Mouse (Mus musculus): ENCODE measurements around the gene Nfkb2. TPM values are rescaled to one million over a fixed set of nuclear protein-coding genes. Genes with fewer than 3 reads are reported as not detected.

Nfkb2 gene
- polyA plus RNA-seq, 1 experiment = 122 TPM

DNA sequence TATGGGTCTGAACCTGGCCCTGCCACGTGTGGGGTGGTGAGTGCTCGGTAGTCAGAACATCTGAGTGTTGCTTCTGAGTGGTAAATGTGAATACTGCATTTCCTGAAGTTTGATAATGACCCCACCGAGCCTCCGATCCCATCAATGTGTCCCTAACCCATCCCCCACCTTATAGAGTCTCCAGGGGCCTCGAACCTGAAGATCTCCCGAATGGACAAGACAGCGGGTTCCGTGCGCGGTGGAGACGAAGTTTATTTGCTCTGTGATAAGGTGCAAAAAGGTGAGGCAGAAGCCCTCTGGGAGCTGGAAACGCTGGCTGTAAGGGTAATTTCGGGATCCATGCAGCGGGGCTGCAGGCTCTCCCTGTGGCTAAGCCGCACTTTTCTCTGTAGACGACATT lies 3.7 kb downstream of the Nfkb2 start:
- DNase-seq = no peak
- peaks cover 17% of the 10 kb centered on the region for H3K4me1 ChIP-seq (replicated peaks; ENCODE audit: control insufficient read depth, insufficient read depth, low read length)

DNA sequence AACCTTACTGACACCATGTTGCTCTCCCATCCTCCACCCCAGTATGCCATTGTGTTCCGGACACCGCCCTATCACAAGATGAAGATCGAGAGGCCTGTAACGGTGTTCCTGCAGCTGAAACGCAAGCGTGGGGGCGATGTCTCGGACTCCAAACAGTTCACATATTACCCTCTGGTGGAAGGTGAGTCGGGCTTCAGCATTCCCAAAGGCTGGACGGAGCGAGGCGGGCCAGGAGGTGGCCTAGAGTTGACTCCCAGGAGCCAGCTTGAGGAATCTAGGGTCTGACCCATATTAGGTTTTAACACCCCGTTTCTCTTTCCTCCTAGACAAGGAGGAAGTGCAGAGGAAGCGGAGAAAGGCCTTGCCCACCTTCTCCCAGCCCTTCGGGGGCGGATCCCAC lies 4.2 kb downstream of the Nfkb2 start:
- peaks cover 17% of the 10 kb centered on the region; the same call in 1 of the 2 replicates for H3K36me3 ChIP-seq (ENCODE audit: control insufficient read depth, insufficient read depth, low read length)
- no peak for DNase-seq
- no peak overlapping the region for H3K27ac ChIP-seq (ENCODE audit: control insufficient read depth, insufficient read depth, low read length)
- H3K27me3 ChIP-seq (ENCODE audit: control insufficient read depth, insufficient read depth, low read length) = no peaks in the 10 kb centered on the region
- TF ChIP-seq CTCF (IDR thresholded peaks at IDR 0.05; ENCODE audit: borderline replicate concordance, control insufficient read depth, extremely low read depth, insufficient read depth, low read length, poor library complexity) (no peak), POLR2A (IDR thresholded peaks at IDR 0.05; ENCODE audit: control insufficient read depth, extremely low read depth, insufficient read depth, low read length, poor library complexity) (no peak)
- no peak overlapping the region for H3K4me3 ChIP-seq (ENCODE audit: control insufficient read depth, insufficient read depth, low read length)
- 88% methylated on average over 16 of the region's 16 CpGs for WGBS
- peaks cover 17% of the 10 kb centered on the region for H3K4me1 ChIP-seq (replicated peaks; ENCODE audit: control insufficient read depth, insufficient read depth, low read length)

More for the DNA sequence above, 3.7 kb downstream of the Nfkb2 start:
- 97% methylated on average over 16 of the region's 16 CpGs for WGBS
- no peak for TF ChIP-seq CTCF (IDR thresholded peaks at IDR 0.05; ENCODE audit: borderline replicate concordance, control insufficient read depth, extremely low read depth, insufficient read depth, low read length, poor library complexity)
- no peak; the same call in 1 of the 2 replicates for TF ChIP-seq POLR2A (IDR thresholded peaks at IDR 0.05; ENCODE audit: control insufficient read depth, extremely low read depth, insufficient read depth, low read length, poor library complexity)
- Histone ChIP-seq H3K27me3 (ENCODE audit: control insufficient read depth, insufficient read depth, low read length) (no peaks in the 10 kb centered on the region), H3K4me3 (ENCODE audit: control insufficient read depth, insufficient read depth, low read length) (no peak overlapping the region), H3K27ac (ENCODE audit: control insufficient read depth, insufficient read depth, low read length) (no peak overlapping the region), H3K36me3 (ENCODE audit: control insufficient read depth, insufficient read depth, low read length) (peaks cover 17% of the 10 kb centered on the region; the same call in 1 of the 2 replicates)

DNA sequence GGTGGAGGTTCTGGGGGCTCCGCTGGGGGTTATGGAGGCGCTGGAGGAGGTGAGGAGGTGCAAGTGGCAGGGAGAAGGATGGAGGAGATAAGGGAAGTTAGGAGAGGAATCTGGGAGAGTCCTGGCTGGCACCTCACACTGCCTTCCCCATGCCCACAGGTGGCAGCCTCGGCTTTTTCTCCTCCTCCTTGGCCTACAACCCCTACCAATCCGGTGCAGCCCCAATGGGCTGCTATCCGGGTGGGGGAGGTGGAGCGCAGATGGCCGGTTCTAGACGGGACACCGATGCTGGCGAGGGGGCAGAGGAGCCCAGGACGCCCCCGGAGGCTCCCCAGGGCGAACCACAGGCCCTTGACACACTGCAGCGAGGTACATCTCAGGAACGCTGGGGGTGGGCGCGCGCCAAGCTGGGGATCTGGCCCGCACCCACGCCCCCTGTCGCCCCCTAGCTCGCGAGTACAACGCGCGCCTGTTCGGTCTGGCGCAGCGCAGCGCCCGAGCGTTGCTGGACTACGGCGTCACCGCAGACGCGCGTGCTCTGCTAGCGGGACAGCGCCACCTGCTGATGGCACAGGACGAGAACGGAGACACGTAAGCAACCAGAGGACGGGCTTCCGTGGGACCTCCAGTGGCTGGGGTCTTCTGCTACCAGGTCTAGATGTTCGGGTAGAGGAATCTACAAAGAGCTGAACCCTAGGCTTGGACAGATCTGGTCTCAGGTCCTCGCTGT lies 4.8 kb downstream of the Nfkb2 start:
- Histone ChIP-seq H3K36me3 (ENCODE audit: control insufficient read depth, insufficient read depth, low read length) (peaks cover 17% of the 10 kb centered on the region; the same call in 1 of the 2 replicates), H3K27ac (ENCODE audit: control insufficient read depth, insufficient read depth, low read length) (no peak overlapping the region), H3K4me3 (ENCODE audit: control insufficient read depth, insufficient read depth, low read length) (peak overlapping the region; percentile 39), H3K4me1 (replicated peaks; ENCODE audit: control insufficient read depth, insufficient read depth, low read length) (peaks cover 13% of the 10 kb centered on the region), H3K27me3 (ENCODE audit: control insufficient read depth, insufficient read depth, low read length) (no peaks in the 10 kb centered on the region)
- peak; percentile 88 for DNase-seq
- TF ChIP-seq CTCF (IDR thresholded peaks at IDR 0.05; ENCODE audit: borderline replicate concordance, control insufficient read depth, extremely low read depth, insufficient read depth, low read length, poor library complexity) = peak; percentile 98
- no peak for TF ChIP-seq POLR2A (IDR thresholded peaks at IDR 0.05; ENCODE audit: control insufficient read depth, extremely low read depth, insufficient read depth, low read length, poor library complexity)
- WGBS = 7% methylated on average over 47 of the region's 47 CpGs

DNA sequence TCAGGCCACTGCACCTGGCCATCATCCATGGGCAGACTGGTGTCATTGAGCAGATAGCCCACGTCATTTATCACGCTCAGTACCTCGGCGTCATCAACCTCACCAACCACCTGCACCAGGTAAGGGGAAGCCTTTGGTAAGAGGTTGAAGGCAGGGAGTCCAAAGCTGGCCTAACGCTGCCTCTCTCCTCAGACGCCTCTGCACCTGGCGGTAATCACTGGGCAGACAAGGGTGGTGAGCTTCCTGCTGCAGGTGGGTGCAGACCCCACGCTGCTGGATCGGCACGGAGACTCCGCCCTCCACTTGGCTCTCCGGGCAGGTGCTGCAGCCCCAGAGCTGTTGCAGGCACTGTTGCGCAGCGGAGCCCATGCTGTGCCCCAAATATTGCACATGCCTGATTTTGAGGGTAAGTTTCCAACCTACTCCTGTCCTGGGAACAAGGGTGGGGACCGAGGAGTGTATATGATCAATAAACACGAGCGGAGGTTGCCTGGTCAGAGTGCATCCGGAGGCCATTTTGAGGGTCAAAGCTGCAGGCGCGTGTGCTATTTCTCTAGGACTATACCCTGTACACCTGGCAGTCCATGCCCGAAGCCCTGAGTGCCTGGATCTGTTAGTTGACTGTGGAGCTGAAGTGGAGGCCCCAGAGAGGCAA lies 5.7 kb downstream of the Nfkb2 start:
- no peak for TF ChIP-seq POLR2A (IDR thresholded peaks at IDR 0.05; ENCODE audit: control insufficient read depth, extremely low read depth, insufficient read depth, low read length, poor library complexity)
- no peak for TF ChIP-seq CTCF (IDR thresholded peaks at IDR 0.05; ENCODE audit: borderline replicate concordance, control insufficient read depth, extremely low read depth, insufficient read depth, low read length, poor library complexity)
- H3K36me3 ChIP-seq (ENCODE audit: control insufficient read depth, insufficient read depth, low read length) = peaks cover 17% of the 10 kb centered on the region; the same call in 1 of the 2 replicates
- H3K4me1 ChIP-seq (replicated peaks; ENCODE audit: control insufficient read depth, insufficient read depth, low read length) = peaks cover 12% of the 10 kb centered on the region
- no peak overlapping the region for H3K27ac ChIP-seq (ENCODE audit: control insufficient read depth, insufficient read depth, low read length)
- no peak for DNase-seq
- no peak overlapping the region for H3K4me3 ChIP-seq (ENCODE audit: control insufficient read depth, insufficient read depth, low read length)
- WGBS = 92% methylated on average over 21 of the region's 21 CpGs
- H3K27me3 ChIP-seq (ENCODE audit: control insufficient read depth, insufficient read depth, low read length) = no peaks in the 10 kb centered on the region; the same call in 1 of the 2 replicates

DNA sequence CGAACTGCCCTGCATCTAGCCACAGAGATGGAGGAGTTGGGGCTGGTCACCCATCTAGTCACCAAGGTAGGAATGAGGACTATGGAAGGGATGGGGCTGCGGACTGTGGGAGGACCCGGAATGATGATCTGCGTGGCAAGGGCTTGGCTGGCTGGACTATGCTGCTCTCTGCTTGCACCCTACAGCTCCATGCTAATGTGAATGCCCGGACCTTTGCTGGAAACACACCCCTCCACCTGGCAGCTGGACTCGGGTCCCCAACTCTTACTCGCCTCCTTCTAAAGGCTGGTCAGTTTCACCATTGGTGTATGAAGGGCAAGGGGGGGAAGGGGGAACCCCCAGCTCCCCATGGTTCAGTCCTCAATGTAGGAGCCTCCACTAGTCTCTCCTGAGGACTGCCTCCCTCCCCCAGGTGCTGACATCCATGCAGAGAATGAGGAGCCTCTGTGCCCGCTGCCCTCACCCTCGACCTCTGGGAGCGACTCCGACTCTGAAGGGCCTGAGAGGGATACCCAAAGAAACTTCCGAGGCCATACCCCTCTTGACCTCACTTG lies 6.3 kb downstream of the Nfkb2 start:
- DNase-seq = no peak
- H3K4me1 ChIP-seq (replicated peaks; ENCODE audit: control insufficient read depth, insufficient read depth, low read length) = peaks cover 12% of the 10 kb centered on the region
- H3K4me3 ChIP-seq (ENCODE audit: control insufficient read depth, insufficient read depth, low read length) = no peak overlapping the region
- 95% methylated on average over 12 of the region's 12 CpGs for WGBS
- no peak overlapping the region for H3K27ac ChIP-seq (ENCODE audit: control insufficient read depth, insufficient read depth, low read length)
- peaks cover 17% of the 10 kb centered on the region; the same call in 1 of the 2 replicates for H3K36me3 ChIP-seq (ENCODE audit: control insufficient read depth, insufficient read depth, low read length)
- no peaks in the 10 kb centered on the region; the same call in 1 of the 2 replicates for H3K27me3 ChIP-seq (ENCODE audit: control insufficient read depth, insufficient read depth, low read length)
- TF ChIP-seq CTCF (IDR thresholded peaks at IDR 0.05; ENCODE audit: borderline replicate concordance, control insufficient read depth, extremely low read depth, insufficient read depth, low read length, poor library complexity) (no peak), POLR2A (IDR thresholded peaks at IDR 0.05; ENCODE audit: control insufficient read depth, extremely low read depth, insufficient read depth, low read length, poor library complexity) (no peak)

DNA sequence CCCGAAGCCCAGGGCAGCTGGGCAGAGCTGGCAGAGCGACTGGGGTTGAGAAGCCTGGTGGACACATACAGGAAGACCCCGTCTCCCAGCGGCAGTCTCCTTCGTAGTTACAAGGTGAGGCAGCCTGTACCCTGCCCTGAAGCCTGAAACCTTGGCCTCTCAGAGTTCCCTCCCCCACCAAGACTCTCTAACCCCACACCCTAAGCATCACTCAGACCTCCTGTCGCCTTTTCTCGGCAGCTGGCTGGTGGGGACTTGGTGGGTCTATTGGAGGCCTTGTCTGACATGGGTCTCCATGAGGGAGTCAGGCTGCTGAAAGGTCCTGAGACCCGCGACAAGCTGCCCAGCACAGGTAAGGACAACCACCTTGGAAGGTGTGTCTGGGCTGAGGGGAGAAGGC lies 7.2 kb downstream of the Nfkb2 start:
- WGBS = 98% methylated on average over 9 of the region's 9 CpGs
- H3K36me3 ChIP-seq (ENCODE audit: control insufficient read depth, insufficient read depth, low read length) = peaks cover 17% of the 10 kb centered on the region; the same call in 1 of the 2 replicates
- DNase-seq = peak; percentile 0
- H3K27me3 ChIP-seq (ENCODE audit: control insufficient read depth, insufficient read depth, low read length) = peaks cover 2% of the 10 kb centered on the region; the same call in 1 of the 2 replicates
- H3K27ac ChIP-seq (ENCODE audit: control insufficient read depth, insufficient read depth, low read length) = no peak overlapping the region
- no peak for TF ChIP-seq POLR2A (IDR thresholded peaks at IDR 0.05; ENCODE audit: control insufficient read depth, extremely low read depth, insufficient read depth, low read length, poor library complexity)
- no peak for TF ChIP-seq CTCF (IDR thresholded peaks at IDR 0.05; ENCODE audit: borderline replicate concordance, control insufficient read depth, extremely low read depth, insufficient read depth, low read length, poor library complexity)
- peaks cover 6% of the 10 kb centered on the region for H3K4me1 ChIP-seq (replicated peaks; ENCODE audit: control insufficient read depth, insufficient read depth, low read length)
- no peak overlapping the region for H3K4me3 ChIP-seq (ENCODE audit: control insufficient read depth, insufficient read depth, low read length)

All from thymus, adult 2 months (tissue).